Mouse (Mus musculus): ENCODE data around the gene Smdt1. TPM values are rescaled to one million over a fixed set of nuclear protein-coding genes. Genes with fewer than 3 reads are reported as not detected.
"Not testable (repeated sequence)": the region's sequence is repeated elsewhere in the genome, so short reads cannot be mapped to it uniquely, and the experiment has no call there.

Smdt1 gene
- polyA plus RNA-seq, 1 experiment from 2014 or later = 151 TPM

DNA sequence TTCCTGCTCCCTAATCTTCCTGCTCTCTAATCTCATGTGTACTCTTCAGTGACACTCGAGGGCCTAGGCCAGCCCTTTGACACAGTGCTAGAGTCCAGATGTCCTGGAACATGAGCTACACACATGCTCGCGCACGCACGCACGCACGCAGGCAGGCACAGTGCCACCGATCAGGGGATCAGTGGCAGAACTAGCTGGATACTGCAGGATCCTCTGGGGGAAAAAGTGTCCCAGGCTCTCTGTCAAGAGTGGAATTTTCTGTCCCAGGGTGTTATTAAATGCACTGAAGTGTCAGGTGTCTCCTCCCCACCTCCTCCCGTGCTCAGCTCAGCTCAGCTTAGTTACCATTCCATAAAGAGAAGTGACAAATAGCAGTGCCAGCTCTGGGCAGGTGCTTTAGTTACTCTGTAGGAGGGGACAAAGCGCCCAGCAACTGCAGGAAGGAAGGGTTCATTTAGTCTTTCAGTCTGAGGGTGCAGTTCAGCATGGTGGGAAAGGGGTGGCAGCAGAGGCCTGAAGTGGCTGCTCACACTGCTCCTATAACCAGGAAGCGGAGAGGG is 22.8 kb downstream of the Smdt1 start:
- Histone ChIP-seq H3K9me3 (ENCODE audit: low read length) (no peaks in the 10 kb centered on the region), H3K4me2 (ENCODE audit: low read depth, low read length) (no peak overlapping the region), H3K9ac (replicated peaks) (peak overlapping the region; percentile 53), H3K27ac (ENCODE audit: low read depth) (peak overlapping the region; percentile 95), H3K4me3 (ENCODE audit: low read depth, low read length) (no peak overlapping the region), H3K27me3 (ENCODE audit: insufficient read depth, low read length) (no peaks in the 10 kb centered on the region), H3K36me3 (replicated peaks; ENCODE audit: insufficient read depth, low read length) (no peaks in the 10 kb centered on the region), H3K4me1 (ENCODE audit: insufficient read depth) (peaks cover 32% of the 10 kb centered on the region)
- DNase-seq (peak; percentile 81), ATAC-seq (peak; percentile 96)
- TF ChIP-seq CTCF (IDR thresholded peaks at IDR 0.05; ENCODE audit: low read depth) = peak; percentile 61
- TF ChIP-seq EP300 (IDR thresholded peaks at IDR 0.05; ENCODE audit: low read depth) = peak; percentile 72
- 57% methylated on average over 11 of the region's 11 CpGs for WGBS (ENCODE audit: insufficient replicate concordance)

- WGBS (ENCODE audit: insufficient replicate concordance) = 66% methylated on average over 4 of the region's 4 CpGs
- peaks cover 25% of the 10 kb centered on the region for H3K4me1 ChIP-seq (ENCODE audit: insufficient read depth)
- no peaks in the 10 kb centered on the region for H3K9me3 ChIP-seq (ENCODE audit: low read length)
- no peak overlapping the region for H3K9ac ChIP-seq (replicated peaks)
- H3K4me3 ChIP-seq (ENCODE audit: low read depth, low read length) = no peak overlapping the region
- DNase-seq (no peak), ATAC-seq (no peak)
- no peaks in the 10 kb centered on the region for H3K27me3 ChIP-seq (ENCODE audit: insufficient read depth, low read length)
- no peak overlapping the region for H3K4me2 ChIP-seq (ENCODE audit: low read depth, low read length)
- H3K27ac ChIP-seq (ENCODE audit: low read depth) = peak overlapping the region; percentile 95
- peak; percentile 52; the same call in 1 of the 2 replicates for TF ChIP-seq EP300 (IDR thresholded peaks at IDR 0.05; ENCODE audit: low read depth)
- TF ChIP-seq CTCF (IDR thresholded peaks at IDR 0.05; ENCODE audit: low read depth) = no peak
- no peaks in the 10 kb centered on the region for H3K36me3 ChIP-seq (replicated peaks; ENCODE audit: insufficient read depth, low read length)
These were observed 23.5 kb downstream of the Smdt1 start for GRCm38 (mm10) chr15:82362234-82362633.

GRCm38 (mm10) chr15:82363801-82364200 is 25.0 kb downstream of the Smdt1 start:
- not testable (repeated sequence) for H3K4me3 ChIP-seq (ENCODE audit: low read depth, low read length); H3K27ac ChIP-seq (ENCODE audit: low read depth); H3K9me3 ChIP-seq (ENCODE audit: low read length); H3K9ac ChIP-seq (replicated peaks); H3K4me2 ChIP-seq (ENCODE audit: low read depth, low read length); H3K27me3 ChIP-seq (ENCODE audit: insufficient read depth, low read length); H3K36me3 ChIP-seq (replicated peaks; ENCODE audit: insufficient read depth, low read length); ATAC-seq; DNase-seq
- WGBS (ENCODE audit: insufficient replicate concordance) = 33% methylated on average over 5 of the region's 12 CpGs
- H3K4me1 ChIP-seq (ENCODE audit: insufficient read depth) = peaks cover 18% of the 10 kb centered on the region

GRCm38 (mm10) chr15:82364561-82364960 is 25.8 kb downstream of the Smdt1 start:
- DNase-seq; H3K36me3 ChIP-seq (replicated peaks; ENCODE audit: insufficient read depth, low read length); ATAC-seq; H3K27me3 ChIP-seq (ENCODE audit: insufficient read depth, low read length); H3K9me3 ChIP-seq (ENCODE audit: low read length); H3K9ac ChIP-seq (replicated peaks); H3K4me3 ChIP-seq (ENCODE audit: low read depth, low read length): not testable (repeated sequence)
- Histone ChIP-seq H3K4me1 (ENCODE audit: insufficient read depth) (peaks cover 15% of the 10 kb centered on the region), H3K4me2 (ENCODE audit: low read depth, low read length) (peak overlapping the region; percentile 48; the same call in 1 of the 2 replicates), H3K27ac (ENCODE audit: low read depth) (peak overlapping the region; percentile 72)
- WGBS (ENCODE audit: insufficient replicate concordance) = 3% methylated on average over 3 of the region's 9 CpGs

- Histone ChIP-seq H3K4me1 (ENCODE audit: insufficient read depth) (no peaks in the 10 kb centered on the region), H3K27me3 (ENCODE audit: insufficient read depth, low read length) (no peaks in the 10 kb centered on the region), H3K27ac (ENCODE audit: low read depth) (peak overlapping the region; percentile 57; the same call in 1 of the 2 replicates), H3K36me3 (replicated peaks; ENCODE audit: insufficient read depth, low read length) (no peaks in the 10 kb centered on the region), H3K9me3 (ENCODE audit: low read length) (no peaks in the 10 kb centered on the region), H3K9ac (replicated peaks) (no peak overlapping the region), H3K4me3 (ENCODE audit: low read depth, low read length) (no peak overlapping the region), H3K4me2 (ENCODE audit: low read depth, low read length) (no peak overlapping the region)
- no peak for ATAC-seq
- WGBS (ENCODE audit: insufficient replicate concordance) = 80% methylated on average over 4 of the region's 4 CpGs
- TF ChIP-seq CTCF (IDR thresholded peaks at IDR 0.05; ENCODE audit: low read depth) (no peak), EP300 (IDR thresholded peaks at IDR 0.05; ENCODE audit: low read depth) (no peak)
- DNase-seq = no peak
These were observed 29.4 kb downstream of the Smdt1 start for GRCm38 (mm10) chr15:82368146-82368545.

DNA sequence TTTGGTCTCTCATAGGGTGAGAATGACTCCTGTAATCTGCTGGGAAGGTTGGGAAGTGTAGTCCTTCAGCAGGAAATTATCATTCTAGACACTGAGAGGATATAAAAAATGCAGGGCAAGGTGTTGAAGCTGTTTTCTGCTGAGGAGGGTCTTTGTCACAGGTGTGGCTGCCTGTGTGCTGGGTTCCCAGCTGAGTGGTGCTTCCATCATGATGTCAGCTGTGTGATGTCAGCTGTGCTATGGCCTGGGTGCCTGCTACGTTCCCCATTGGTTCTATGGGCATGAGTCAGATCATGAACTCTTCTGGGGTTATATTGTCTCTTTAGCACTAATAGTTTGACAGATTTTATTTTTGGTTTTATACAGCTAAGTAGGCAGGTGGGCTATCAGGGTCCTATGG is 30.1 kb downstream of the Smdt1 start:
- Histone ChIP-seq H3K36me3 (replicated peaks; ENCODE audit: insufficient read depth, low read length) (peaks cover 4% of the 10 kb centered on the region; the same call in 1 of the 2 replicates), H3K27me3 (ENCODE audit: insufficient read depth, low read length) (no peaks in the 10 kb centered on the region), H3K27ac (ENCODE audit: low read depth) (0 out of 2 replicates have a peak overlapping the region, but pooled peaks have one; percentile 34), H3K9ac (replicated peaks) (no peak overlapping the region), H3K4me2 (ENCODE audit: low read depth, low read length) (no peak overlapping the region), H3K4me1 (ENCODE audit: insufficient read depth) (no peaks in the 10 kb centered on the region), H3K9me3 (ENCODE audit: low read length) (no peaks in the 10 kb centered on the region), H3K4me3 (ENCODE audit: low read depth, low read length) (no peak overlapping the region)
- peak; percentile 51; the same call in 1 of the 2 replicates for ATAC-seq
- WGBS (ENCODE audit: insufficient replicate concordance) = 58% methylated on average over 1 of the region's 1 CpGs
- DNase-seq = no peak
- no peak for TF ChIP-seq EP300 (IDR thresholded peaks at IDR 0.05; ENCODE audit: low read depth)
- no peak for TF ChIP-seq CTCF (IDR thresholded peaks at IDR 0.05; ENCODE audit: low read depth)
